Mouse (Mus musculus) forebrain, embryonic 11.5 days (tissue): ENCODE results near the gene Strap. TPM values are rescaled to one million over a fixed set of nuclear protein-coding genes. Genes with fewer than 3 reads are reported as not detected.
A peak's percentile ranks its signal among the peaks of the same experiment; 100 is the strongest.
"Not testable (repeated sequence)": the region's sequence is repeated elsewhere in the genome, so short reads cannot be mapped to it uniquely, and the experiment has no call there.

ENCODE experiments used
- ATAC-seq: fragments of 200-750 bp; cut with Nextera tagmentation; replicated peaks from 2 replicates; pipeline ENCODE4 v1.8.0; 2017; ENCODE audit warnings: moderate TSS enrichment; ENCODE audit not compliant: low FRiP score
- DNase-seq: peaks from one replicate; pipeline ENCODE4 v3.0.0-alpha.2; 2017; ENCODE audit warnings: low spot score
- H3K27ac ChIP-seq: fragments of 300-500 bp; sonication (generic); 2 replicates; pipeline ENCODE4 v1.5.1; 2014; ENCODE audit warnings: low read depth, low read length
- H3K27me3 ChIP-seq: fragments of 300-500 bp; sonication (generic); 2 replicates; pipeline ENCODE4 v1.6.1; 2014; ENCODE audit warnings: mild to moderate bottlenecking, low read length, mixed read lengths; ENCODE audit not compliant: control insufficient read depth, insufficient read depth
- H3K36me3 ChIP-seq: fragments of 300-500 bp; sonication (generic); 2 replicates; pipeline ENCODE4 v1.6.1; 2014; ENCODE audit warnings: mild to moderate bottlenecking, low read length, moderate library complexity, mixed read lengths; ENCODE audit not compliant: control insufficient read depth, insufficient read depth
- H3K4me1 ChIP-seq: fragments of 300-500 bp; sonication (generic); replicated peaks from 2 replicates; pipeline ENCODE4 v1.6.1; 2014; ENCODE audit warnings: low read length, mixed read lengths; ENCODE audit not compliant: control insufficient read depth, insufficient read depth
- H3K4me2 ChIP-seq: fragments of 300-500 bp; sonication (generic); 2 replicates; pipeline ENCODE4 v1.6.1; 2014; ENCODE audit warnings: low read depth, mild to moderate bottlenecking, low read length, moderate library complexity, mixed read lengths; ENCODE audit not compliant: severe bottlenecking
- H3K4me3 ChIP-seq: fragments of 300-500 bp; sonication (generic); 2 replicates; pipeline ENCODE4 v1.5.1; 2014; ENCODE audit warnings: low read depth, low read length
- H3K9ac ChIP-seq: fragments of 300-500 bp; sonication (generic); 2 replicates; pipeline ENCODE4 v1.6.1; 2014; ENCODE audit warnings: low read length
- H3K9me3 ChIP-seq: fragments of 300-500 bp; sonication (generic); 2 replicates; pipeline ENCODE4 v1.6.1; 2016; ENCODE audit warnings: low read length, mixed read lengths; ENCODE audit not compliant: control insufficient read depth
- WGBS: fragments of 180-500 bp; shearing (Covaris S2); extraction: QIAGEN DNeasy Blood & Tissue Kit; methylation state at CpG from one replicate; pipeline ENCODE4 v1.1.7; 2014; 5-methylcytosine and 5-hydroxymethylcytosine counted together
- polyA plus RNA-seq: library from polyadenylated mRNA; unstranded; fragments of >200 nt; fragmentation: Nextera tagmentation; extraction: Ambion mirVana; gene quantifications from 2 replicates; pipeline ENCODE4 v1.2.1, GENCODE M21; 2014

Strap gene
- polyA plus RNA-seq, 1 experiment from 2014 or later: 245 TPM

DNA sequence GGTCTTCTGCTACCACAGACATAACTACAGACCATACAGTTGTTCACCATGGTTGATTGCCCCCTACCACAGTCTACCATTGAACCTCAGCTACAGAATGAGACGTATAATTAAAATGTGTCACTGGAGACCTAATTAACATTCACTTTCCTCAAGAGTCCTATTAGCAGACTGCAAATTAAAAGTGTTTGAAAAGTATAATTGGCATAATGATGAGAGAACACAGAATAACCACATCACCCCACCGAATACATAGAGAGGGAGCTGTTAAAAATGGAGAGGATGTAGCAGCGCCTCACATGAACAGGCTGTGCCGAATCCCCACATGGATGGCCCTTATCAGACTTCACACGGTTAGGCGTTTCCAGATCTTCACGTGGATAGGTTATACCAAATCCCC lies 35.4 kb upstream of the Strap start:
- peak; percentile 88 for ATAC-seq
- WGBS: 63% methylated on average over 7 of the region's 7 CpGs
- DNase-seq: no peak

GRCm38 (mm10) chr6:137702186-137702585 lies 32.7 kb upstream of the Strap start:
- Histone ChIP-seq H3K4me3 (no peak overlapping the region), H3K9me3 (no peaks in the 10 kb centered on the region), H3K4me2 (no peak overlapping the region), H3K27ac (no peak overlapping the region), H3K4me1 (0 out of 2 replicates have a peak, but pooled peaks cover 2% of the 10 kb centered on the region), H3K27me3 (no peaks in the 10 kb centered on the region), H3K9ac (no peak overlapping the region), H3K36me3 (no peaks in the 10 kb centered on the region)
- no peak for DNase-seq
- 89% methylated on average over 3 of the region's 3 CpGs for WGBS
- no peak for ATAC-seq

More for the DNA sequence above, 35.4 kb upstream of the Strap start:
- Histone ChIP-seq H3K36me3 (no peaks in the 10 kb centered on the region), H3K4me2 (no peak overlapping the region), H3K4me1 (0 out of 2 replicates have a peak, but pooled peaks cover 2% of the 10 kb centered on the region), H3K27me3 (no peaks in the 10 kb centered on the region), H3K4me3 (no peak overlapping the region), H3K9me3 (no peaks in the 10 kb centered on the region), H3K27ac (no peak overlapping the region), H3K9ac (no peak overlapping the region)

DNA sequence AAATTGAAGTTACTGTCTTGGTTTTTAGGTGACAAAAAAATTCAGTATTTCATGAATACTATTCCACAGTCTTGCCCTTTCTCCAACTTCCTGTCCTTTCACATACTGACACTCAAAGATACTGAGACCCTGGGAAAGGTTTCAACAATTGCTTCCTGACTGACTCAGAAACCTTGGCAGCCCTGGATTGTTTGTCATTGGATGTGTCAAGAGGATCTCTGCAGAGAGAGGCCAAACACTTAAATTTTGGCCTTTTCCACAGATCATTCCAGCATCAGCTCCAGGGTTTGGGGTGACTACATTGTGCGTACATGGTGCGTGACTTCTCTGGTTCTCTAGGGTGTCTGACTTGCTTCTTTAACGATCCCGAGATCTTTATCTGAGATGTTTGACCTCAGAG lies 32.0 kb upstream of the Strap start:
- no peak overlapping the region for H3K9ac ChIP-seq
- H3K36me3 ChIP-seq: no peaks in the 10 kb centered on the region
- no peak overlapping the region for H3K4me2 ChIP-seq
- DNase-seq: no peak
- H3K4me3 ChIP-seq: no peak overlapping the region
- H3K27ac ChIP-seq: no peak overlapping the region
- WGBS: 88% methylated on average over 4 of the region's 4 CpGs
- H3K9me3 ChIP-seq: no peaks in the 10 kb centered on the region
- H3K27me3 ChIP-seq: no peaks in the 10 kb centered on the region
- H3K4me1 ChIP-seq: 0 out of 2 replicates have a peak, but pooled peaks cover 2% of the 10 kb centered on the region
- ATAC-seq: no peak

GRCm38 (mm10) chr6:137703431-137703830 lies 31.4 kb upstream of the Strap start:
- no peak for DNase-seq

DNA sequence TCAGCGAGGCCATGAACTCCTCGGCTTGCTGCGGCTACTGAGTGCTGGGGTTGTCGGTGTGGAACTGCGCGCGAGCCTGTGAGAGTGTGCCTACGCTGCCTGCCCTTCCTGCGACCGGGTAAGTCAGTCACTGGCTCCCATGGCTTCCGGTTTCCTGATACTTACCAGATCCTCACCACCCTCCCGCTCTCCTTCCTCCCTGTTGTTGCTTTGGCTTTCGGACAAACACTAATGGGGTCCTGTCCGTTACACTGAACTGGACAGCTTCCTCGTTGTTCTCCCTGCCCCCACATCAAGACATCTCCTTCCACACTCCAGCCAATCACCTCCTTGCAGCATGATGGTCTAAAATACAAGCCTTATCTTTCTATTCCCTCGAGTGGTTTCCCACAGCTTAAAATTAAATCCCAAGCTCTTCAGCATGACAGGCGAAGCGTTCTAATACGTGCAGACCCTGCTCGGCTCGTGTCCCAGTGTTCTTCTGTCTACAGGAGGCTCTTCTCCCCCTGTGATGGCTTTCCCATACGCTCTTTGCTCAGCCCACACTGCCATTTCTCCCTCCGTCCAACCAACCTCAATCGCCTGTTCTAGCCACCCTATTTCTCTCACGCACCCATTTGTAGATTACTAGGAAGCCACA lies 30.5 kb upstream of the Strap start:
- Histone ChIP-seq H3K27ac (no peak overlapping the region), H3K36me3 (no peaks in the 10 kb centered on the region), H3K4me3 (no peak overlapping the region)

More at GRCm38 (mm10) chr6:137703431-137703830, 31.4 kb upstream of the Strap start:
- H3K9ac ChIP-seq: no peak overlapping the region
- no peaks in the 10 kb centered on the region for H3K36me3 ChIP-seq
- no peak overlapping the region for H3K27ac ChIP-seq
- H3K4me3 ChIP-seq: no peak overlapping the region
- ATAC-seq: no peak
- no peaks in the 10 kb centered on the region for H3K9me3 ChIP-seq
- no peak overlapping the region for H3K4me2 ChIP-seq
- 88% methylated on average over 7 of the region's 7 CpGs for whole genome bisulfite sequencing
- H3K4me1 ChIP-seq: 0 out of 2 replicates have a peak, but pooled peaks cover 2% of the 10 kb centered on the region
- H3K27me3 ChIP-seq: no peaks in the 10 kb centered on the region

DNA sequence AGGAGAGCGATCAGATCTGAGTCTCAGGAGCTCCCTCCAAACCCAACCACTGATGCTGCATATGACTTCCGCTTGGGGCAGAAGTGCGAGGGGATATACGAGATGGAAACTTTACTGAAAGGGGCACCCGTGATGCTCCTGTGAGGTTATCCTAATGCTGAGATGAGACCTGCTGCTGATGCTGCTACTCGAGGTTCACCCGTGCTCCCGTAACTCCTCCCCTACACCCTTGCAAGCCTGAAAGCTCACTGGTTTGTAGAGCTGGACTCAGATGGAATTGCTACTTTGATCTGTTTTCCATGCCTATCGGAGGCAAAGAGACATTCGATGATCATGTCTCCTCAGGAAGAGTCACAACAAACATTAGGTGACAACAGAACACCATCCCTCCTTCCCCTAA lies 28.7 kb upstream of the Strap start:
- no peak overlapping the region for H3K4me2 ChIP-seq
- no peaks in the 10 kb centered on the region for H3K4me1 ChIP-seq
- H3K9me3 ChIP-seq: no peaks in the 10 kb centered on the region
- H3K36me3 ChIP-seq: no peaks in the 10 kb centered on the region
- ATAC-seq: no peak
- H3K27me3 ChIP-seq: no peaks in the 10 kb centered on the region
- 91% methylated on average over 10 of the region's 10 CpGs for WGBS
- no peak for DNase-seq
- H3K27ac ChIP-seq: no peak overlapping the region
- H3K4me3 ChIP-seq: no peak overlapping the region
- H3K9ac ChIP-seq: no peak overlapping the region

More for the DNA sequence above, 30.5 kb upstream of the Strap start:
- 90% methylated on average over 25 of the region's 25 CpGs for WGBS
- Histone ChIP-seq H3K27me3 (no peaks in the 10 kb centered on the region), H3K9me3 (no peaks in the 10 kb centered on the region), H3K4me2 (no peak overlapping the region), H3K9ac (no peak overlapping the region), H3K4me1 (0 out of 2 replicates have a peak, but pooled peaks cover 2% of the 10 kb centered on the region)
- ATAC-seq: no peak
- DNase-seq: no peak

- WGBS: 87% methylated on average over 13 of the region's 13 CpGs
- not testable (repeated sequence) for H3K9ac ChIP-seq, H3K4me3 ChIP-seq, H3K4me1 ChIP-seq, H3K9me3 ChIP-seq, DNase-seq, ATAC-seq, H3K27me3 ChIP-seq, H3K4me2 ChIP-seq, H3K27ac ChIP-seq, H3K36me3 ChIP-seq
Measured at GRCm38 (mm10) chr6:137708726-137709405, 26.0 kb upstream of the Strap start.

DNA sequence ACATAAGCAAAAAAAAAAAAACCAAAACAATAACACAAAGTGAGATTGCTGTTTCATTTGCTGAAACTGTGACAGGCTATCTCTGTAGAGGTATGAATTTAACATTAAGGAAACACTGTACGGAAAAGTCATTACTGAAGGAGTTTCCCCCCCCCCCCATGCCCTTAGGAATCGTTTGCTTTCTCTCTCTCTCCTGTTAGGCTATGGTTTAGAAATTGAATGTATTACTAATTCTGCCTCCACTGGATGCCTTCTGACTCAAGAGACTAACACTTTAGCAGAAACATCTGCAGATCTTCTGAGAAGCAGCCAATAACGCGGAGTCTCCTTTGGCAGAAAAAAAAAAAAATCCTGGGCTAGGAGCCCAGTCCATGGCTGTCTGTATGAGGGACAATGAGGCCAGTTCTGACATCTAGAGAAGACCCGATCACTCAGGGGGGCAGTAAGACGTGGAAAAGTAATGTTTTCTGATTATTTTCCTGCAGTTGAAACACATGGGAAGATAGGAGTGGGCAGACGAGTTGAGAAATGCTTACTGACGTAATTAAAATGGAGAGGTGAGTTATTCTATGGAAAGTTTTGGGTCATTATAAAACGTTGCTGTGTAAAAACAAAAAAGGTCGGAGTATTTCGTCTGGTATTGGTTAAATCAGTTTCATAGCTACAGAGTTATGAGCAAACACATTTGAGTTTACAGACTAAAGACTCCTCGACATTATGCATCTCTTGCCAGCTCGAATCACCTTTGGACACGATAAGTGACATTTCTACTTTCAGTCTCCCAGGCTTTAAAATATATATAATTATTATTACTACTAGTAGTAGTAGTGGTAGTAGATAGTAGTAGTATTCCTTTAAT lies 24.5 kb upstream of the Strap start:
- WGBS: 90% methylated on average over 14 of the region's 14 CpGs
- no peak overlapping the region for H3K9ac ChIP-seq
- H3K4me3 ChIP-seq: no peak overlapping the region
- ATAC-seq (no peak), DNase-seq (no peak)
- H3K36me3 ChIP-seq: no peaks in the 10 kb centered on the region
- no peaks in the 10 kb centered on the region for H3K9me3 ChIP-seq
- H3K4me1 ChIP-seq: peaks cover 3% of the 10 kb centered on the region; the same call in 1 of the 2 replicates
- H3K27me3 ChIP-seq: no peaks in the 10 kb centered on the region
- H3K4me2 ChIP-seq: no peak overlapping the region
- H3K27ac ChIP-seq: no peak overlapping the region
